Mouse (Mus musculus) right cerebral cortex, adult 18-20 months (tissue): ENCODE measurements around the gene Srf.

Experiments
- DNase-seq: peaks from one replicate; pipeline ENCODE4 v3.0.0; 2022; ENCODE audit warnings: mixed read lengths

Srf gene

DNA sequence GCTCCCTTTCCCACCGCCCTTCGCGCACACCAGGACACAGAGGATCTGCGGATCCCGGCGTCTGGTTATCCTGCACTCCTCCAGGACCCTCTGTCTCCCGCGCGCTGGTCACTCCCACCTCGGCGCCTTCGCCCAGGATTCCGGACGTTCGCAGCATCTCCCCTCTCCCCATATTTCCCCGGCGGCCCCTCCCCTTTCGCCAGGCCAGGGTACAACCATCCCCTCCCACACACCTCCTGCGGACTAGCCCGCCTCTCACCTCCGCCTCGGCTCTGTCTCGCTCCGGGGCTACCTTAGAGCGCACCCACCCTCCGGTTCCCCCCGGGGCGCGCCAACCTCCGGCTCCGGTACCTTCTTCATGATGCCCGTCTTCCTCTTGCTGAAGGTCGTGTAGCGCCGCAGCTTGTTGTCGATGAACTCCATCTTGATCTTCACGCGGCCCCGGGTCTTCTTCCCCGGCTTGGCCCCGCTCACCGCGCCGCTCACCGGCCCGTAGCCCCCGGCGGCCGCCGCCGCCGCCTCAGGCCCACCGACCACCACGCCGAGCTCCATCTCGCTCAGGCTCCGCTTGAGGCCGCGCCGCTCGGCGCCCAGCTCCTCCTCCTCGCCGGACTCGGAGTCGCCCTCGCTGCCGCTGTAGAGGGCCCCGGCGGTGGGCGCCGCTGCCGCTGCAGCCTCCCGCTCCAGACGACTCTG is 850 bp downstream of the Srf start:
- DNase-seq, result no peak

DNA sequence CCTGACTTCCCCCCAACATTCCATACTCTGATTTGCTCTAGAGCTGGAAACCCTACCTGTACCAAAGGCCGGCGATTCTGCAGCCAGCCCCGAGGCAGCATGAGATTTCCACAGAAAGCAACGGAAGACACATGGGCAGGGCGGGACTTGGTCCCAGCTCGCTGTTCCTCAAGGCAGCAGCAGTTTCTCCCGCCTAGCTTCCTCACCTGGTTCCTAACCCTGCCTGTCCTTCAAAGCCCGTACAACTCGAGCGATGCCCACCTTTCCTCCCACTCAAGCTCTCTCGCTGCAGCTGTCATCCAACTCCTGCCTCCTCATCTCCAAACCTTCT is 1.4 kb downstream of the Srf start:
- peak; percentile 48 for DNase-seq

DNA sequence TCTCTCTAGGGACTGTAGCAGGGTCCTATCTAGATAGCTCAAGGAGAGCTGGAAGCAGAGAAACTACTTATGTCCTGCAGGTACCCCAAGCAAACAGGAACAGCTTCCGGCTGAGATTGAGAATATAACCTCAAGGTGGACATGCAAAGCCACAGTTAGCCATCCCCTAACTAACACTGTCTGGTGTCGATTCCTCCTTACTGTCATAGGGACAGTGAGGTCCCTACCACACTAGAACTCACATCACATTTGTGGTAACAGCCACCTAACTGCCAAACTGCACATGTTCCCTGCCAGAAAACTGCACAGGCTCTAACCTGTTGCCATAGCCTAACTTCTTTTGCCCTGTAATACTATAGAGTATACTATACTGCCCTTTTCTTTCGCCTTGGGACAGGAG is 2.0 kb downstream of the Srf start:
- DNase-seq, result no peak

DNA sequence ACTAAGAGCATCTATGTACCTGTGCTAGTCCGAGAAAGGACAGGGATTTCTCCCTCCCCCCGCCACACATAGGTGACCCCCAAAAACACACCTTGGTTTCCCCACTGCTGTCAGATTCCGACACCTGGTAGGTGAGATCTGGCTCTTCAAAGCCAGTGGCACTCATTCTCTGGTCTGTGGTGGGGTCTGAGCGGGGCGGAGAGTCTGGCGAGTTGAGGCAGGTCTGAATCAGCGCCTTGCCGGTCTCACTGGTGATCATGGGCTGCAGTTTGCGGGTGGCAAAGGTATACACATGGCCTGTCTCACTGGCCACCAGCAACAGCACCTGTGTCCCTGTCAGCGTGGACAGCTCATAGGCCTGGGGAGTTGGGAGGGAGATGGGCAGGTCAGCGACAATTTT is 2.5 kb downstream of the Srf start:
- no peak for DNase-seq

DNA sequence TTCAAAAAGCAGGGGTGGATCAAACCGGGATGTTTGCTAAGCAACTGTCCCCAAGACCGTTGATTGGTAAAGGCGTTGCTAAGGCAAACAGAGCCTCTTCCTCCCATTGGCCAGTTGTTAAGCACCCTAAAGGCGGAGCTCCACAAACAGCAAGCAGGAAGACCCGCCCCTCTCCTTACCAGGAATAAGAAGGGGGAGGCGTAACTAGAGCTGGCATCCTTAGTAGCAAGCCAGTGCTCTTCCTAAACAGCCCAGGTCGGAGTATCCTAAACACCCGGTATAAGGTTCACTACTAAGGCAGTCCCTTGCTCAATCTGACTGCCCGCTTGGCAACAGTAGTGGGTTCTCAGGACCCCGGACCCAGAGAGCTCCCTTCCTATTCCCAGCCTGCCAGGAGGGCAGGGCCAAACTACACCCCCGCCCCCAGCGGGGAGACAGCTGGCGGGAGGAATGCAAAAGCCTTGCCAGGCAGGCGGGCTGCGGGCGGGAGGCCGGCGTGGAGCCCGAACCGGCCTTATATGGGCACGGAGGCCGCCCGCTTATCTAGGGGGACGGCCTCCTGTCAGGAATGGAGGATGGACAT is 3.0 kb downstream of the Srf start:
- DNase-seq, result peak; percentile 94

DNA sequence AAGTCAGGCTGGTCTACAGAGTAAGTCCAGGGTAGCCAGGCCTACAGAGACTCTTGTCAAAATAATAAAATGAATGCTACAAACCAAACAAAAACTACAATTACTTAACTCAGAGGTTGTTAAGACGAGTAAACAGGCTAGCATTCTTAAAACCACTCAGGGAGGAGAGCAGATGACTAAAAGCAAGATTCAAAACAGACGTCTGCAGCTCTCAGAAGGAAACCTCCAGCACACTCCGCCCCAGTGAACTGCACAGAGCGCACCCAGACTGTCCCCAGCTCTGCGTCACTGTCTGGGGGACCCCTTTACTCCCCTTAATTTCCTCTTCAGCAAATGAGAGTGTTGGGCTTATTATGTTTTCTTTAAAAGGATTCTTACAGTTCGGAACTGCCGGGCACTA is 3.8 kb downstream of the Srf start:
- no peak for DNase-seq

DNA sequence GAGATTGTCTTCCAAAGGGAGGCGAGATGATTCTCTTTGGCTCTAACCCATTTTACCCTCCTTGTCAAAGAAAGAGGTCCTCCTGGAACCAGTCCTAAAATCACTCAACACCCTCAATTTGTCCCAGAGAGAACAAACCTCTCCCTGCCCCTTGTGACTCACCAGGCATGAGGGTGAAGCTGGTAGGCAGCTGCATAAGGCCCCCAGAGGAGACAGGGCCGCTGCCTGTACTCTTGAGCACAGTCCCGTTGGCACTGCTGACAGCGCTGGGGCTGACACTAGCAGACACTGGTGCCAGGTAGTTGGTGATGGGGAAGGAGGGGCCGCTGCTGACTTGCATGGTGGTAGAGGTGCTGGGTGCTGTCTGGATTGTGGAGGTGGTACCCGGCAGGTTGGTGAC is 4.6 kb downstream of the Srf start:
- no peak for DNase-seq

DNA sequence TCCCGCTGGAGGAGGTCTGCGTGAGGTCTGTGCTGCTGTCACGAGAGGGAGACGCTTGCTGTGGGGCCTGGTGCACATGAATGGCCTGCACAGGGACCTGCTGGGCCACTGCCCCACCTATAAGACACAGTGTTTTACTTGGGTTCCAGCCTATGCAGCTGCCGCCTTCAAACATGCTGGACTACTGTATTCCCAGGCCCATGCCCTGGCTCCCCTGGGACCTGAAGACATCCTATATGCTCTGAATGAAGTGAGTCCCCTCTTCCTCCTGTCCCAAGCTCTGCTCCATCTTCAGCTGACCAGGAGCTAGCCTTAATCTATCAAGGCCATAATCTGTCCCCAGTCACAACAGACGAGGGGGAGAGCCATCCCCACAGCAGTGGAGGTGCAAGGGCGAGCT is 5.1 kb downstream of the Srf start:
- no peak for DNase-seq

DNA sequence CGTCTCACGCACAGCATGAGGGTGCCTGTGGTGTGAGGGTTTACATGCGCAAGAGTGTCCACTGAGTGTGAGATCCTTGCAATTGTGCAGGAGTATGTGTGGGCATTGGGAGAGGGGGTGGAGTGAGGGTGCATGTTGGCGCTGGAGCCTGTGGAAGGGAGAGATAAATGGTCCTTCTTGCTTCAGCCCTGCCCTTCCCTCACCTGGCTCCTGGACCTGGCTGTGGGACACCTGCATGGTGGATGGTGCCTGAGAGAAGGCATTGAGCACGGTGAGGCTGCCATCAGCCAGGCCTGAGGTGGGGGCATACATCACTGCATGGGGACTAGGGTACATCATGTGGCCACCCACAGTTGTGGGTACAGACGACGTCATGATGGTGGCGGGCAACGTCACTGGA is 6.3 kb downstream of the Srf start:
- DNase-seq, result no peak

DNA sequence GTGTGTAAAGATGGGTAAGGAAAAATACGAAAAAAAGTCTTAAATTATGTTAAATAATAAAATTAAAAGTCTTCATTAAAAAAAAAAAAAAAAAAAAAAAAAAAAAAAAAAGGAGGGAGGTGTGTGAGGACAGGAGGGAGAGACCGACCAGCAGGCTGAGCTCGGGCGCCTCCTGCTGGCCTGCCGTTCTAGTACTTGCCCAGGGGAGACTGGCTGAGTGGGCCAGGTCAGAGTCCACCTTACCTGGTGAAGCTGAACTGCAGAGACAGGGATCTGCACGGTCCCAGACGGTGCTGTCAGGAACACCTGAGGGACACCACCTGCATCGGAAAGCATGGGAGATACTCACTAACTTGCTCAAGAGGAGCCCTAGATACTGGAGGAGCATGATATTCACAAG is 6.8 kb downstream of the Srf start:
- no peak for DNase-seq

DNA sequence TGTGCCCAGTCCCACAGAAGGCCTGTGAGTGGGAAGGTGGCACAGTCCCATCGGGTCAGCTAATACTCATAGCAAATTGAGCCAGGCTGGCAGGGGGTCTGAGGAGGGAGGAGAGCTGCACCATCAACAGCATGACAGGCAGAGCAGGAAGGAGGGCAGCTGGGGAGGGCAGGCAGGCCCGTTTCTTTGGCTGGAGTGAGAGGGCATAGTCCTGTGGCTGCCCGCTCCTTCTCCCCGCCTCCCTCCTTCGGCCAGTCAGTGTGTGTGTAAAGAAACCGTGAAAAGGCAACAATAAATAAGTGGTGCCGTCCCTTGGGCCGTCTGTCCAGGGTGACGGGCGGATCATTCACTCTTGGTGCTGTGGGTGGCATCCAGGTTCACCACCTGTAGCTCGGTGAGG is 7.2 kb downstream of the Srf start:
- DNase-seq, result no peak

DNA sequence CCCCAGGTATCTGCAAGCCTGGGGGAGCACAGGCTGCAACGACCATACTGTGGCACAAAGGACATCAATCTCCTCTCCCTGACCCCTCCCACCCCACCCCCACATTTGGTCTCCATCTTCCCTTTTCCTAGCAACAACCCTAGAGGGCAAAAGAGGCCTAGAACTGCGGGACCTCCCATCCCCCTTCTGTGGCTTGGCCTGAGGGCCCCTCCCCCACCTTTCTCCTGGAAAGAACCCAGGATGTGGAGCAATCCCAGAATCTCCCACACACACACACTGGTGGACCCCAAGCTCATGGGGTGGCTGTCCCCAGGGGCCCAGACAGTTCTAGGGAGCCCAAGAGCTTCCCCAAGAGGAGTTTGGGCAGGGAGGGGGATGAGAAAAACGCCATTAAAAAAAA is 8.1 kb downstream of the Srf start:
- DNase-seq, result no peak

DNA sequence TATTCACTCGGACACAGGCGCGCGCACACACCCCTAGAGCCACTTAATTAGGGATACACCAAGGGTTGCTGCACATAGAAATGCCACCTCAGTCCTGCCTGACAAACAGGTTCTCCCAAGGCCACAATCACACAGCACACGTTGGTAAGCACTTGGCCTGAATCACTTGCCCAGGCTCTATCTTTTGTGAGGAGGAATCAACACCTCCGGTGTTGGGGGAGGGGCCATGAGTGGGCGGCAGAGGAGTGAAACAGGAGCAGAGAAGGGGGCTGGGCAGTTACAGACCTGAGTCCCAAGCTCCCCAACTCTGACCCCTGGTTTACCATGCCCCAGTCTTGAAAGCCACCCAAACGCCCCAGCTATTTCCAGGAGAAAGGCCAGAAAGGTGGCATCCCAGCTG is 9.0 kb downstream of the Srf start:
- DNase-seq, result no peak

DNA sequence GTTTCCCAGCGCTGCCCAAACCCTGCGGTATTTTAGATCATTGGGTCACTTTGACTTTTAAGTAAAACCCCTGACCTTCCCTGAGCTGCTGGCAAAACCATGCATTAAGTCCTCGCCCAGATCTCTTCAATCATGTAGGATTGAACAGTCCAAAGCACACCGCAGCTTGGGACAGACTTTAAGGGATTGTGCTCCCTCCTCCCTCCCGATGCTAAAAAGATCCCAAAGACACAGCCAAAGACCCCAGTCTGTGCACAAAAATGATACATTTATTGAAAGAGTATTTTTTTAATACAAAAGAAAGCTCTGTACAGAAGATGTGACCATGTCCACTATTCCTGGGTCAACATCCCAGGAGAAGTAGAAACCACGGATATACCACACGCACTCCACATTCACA is 9.4 kb downstream of the Srf start:
- DNase-seq, result no peak

DNA sequence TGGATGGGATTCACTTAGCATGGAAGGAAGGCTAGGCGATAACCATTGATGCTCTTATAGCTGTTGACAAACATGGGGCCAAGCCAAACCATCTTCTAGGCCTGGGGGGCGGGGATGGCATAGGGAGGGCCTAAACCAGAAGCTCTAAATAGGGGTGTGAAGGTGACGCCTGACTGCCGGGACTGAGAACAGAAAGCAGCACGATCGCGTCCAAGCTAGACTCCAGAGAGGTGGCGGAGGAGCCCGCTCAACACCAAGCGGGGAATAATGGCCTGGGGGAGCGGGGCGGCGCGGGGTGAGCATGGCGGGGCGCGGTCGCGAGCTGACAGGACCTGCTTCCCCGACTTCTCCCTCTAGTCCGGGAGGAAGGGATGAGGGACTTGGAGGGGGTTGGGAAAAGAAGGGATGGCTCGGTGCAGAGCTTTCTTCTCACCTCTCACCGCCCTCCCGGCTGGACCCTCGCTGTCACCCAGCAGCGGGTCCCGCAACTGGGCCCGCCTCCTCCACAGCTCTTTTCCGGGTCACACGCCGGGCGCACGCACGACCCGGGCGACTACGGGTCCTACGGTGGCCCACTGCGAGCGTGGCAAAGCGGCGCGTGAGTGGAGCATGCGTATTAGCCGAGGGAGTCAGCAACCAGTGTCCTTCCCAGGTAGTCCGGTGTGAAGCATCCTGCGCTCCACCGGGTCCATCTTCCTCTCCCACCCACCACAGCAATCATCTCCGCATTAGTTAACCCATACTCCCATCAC is 10.0 kb downstream of the Srf start, which contains the start of gene Cul9:
Gene Cul9, minus strand, starts transcription at position 576 of the 752 bp plus-strand sequence.
- DNase-seq, result peak; percentile 94

DNA sequence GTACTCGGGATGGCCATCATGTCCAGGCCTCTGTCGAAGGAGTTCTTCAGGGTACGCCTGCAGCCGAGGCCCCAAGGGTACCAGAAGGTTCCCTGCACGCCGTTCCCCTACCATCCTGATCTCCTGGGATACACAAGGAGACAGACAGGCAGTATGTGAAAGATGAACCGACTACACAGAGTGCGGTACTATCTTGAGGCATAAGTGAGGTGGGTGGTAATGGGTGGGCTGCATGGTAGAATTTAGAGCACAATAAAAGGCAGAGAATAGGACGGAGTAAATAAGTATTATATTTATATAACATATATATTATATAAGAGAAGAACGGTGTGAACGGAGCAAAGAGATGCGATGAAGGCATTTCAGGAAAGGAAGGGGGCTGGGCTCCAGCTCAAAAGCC is 12.3 kb downstream of the Srf start:
- DNase-seq, result no peak

DNA sequence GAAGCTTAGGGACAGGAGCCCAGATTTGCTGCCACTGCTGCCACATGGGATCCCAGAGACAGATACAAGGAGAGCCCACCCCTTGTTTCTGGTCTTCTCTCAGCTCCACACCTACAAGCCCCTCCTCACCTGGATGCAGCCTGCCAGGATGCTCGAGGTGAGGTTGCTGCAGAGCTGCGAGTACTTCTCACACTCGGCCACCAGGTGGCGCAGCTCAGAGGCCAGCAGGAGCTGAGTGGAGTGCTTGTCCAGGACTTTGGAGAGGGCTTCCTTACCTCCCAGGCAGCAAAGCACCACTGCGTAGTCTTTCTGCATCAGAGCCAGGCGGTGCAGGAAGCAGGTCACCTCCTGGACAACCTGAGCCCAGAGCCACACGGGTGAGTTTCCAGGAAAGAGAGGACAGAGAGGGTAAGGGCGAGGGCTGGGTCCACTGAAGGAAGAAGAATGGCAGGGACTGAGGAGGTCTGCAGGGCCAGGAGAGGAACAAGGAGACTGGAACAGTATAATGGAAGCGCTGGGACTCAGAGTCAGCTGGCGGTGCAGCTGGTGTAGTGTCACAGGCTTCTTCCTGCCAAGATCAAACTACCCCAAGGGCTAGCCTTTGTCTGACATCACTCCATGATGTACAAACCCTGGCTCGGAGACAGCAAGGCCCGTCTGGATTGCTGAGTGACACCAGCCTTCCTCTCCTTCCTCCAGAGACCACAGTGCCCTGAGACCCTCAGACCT is 30.2 kb downstream of the Srf start:
- peak; percentile 46 for DNase-seq

DNA sequence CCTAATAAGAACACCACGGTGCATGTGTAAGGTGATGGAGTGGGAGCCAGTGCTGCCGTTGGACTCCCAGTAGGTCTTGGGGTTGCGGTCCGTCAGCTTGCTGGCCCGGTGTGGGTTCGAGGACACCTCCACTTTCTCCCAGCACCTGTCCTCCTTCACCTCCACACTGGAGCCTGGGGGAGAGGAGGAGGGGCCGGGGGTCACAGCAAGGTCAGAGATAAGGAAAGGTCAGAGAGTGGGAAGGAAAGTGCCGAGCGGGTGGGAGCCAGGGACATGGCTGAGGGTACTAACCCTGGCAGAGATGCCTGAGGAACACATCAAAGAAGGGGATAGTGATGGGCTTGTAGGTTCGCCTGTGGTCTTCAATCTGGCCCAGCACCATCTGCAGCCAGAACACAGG is 30.9 kb downstream of the Srf start:
- DNase-seq, result no peak

DNA sequence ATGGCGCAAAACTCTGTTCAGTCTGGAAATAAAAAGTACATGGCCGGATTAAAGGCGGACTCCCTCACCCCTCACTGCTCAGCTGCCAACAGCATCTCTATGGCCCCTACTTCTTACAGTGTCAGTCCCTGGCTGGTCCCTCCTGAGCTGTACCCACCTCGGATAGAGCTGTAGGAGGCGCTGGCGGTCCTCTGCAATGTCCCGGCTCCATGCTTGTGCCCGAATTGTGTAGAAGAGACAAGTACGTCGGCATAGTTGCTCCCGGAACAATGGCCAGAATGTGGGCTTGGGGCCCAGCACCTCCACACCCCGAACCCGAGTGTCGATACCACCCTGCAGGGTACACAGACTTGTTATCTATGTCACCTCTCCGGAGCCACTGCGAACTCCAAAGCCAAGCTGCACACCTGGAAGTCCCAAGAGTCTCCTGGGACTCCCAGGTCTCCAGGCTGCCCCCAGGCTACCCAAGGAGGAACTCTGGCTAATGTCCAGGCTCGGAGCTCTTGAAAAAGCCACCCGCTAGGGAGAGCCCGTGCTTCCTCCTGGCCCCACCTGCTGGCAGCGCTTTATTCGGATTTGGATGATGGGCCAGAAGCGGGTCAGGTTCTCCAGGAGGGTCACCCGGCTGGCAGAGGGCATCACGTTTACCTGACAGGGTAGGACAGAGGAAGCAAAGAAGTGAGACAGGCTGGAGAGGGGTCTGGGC is 33.9 kb downstream of the Srf start:
- no peak for DNase-seq

DNA sequence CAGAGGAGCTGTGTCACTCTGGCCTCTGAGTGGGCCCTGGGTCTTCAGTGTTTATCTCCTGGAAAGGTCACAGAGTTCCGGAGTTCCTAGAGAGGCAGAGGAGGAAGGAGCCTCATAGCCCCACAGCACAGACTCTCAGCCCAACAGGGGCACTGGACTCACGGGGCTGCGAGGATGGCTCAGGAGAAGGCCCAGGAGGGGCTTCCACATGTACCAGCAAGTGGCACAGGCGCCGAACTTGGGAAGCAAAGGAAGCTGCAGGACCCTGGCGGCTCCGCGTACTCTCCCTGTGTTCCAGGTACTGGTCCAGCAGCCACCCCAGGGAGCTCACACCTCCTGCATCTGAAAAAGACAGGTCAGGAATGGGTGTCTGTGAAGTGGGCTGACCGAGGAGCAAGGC is 34.8 kb downstream of the Srf start:
- no peak for DNase-seq

DNA sequence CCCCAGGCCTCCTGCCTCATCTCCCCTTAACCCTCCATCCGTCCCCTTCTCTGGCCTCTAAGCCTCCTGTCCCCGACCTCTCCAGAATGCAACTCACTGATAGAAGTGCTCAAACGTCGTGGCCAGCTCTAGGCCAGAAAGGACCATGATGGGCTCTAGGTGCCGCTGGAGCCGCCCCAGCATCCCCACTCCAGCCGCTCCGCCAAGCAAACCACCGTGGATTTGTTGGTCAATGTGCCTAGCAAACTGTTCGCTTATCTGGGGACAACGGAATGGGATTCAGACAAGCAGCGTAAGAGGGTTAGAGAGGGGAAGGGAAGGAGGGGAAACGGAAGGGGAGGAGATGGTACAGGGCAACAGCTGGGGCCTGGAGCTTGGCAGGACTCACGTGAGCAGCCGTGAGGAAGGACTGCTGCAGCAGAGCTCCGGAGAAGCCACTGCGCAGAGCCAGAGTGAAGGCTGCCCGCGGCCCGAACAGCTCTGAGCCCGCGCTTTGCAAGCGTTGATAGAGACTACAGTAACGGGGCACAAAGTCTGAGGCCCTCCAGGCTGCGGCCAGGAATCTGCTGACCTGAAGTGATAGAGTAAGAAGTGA is 35.5 kb downstream of the Srf start:
- DNase-seq, result no peak

DNA sequence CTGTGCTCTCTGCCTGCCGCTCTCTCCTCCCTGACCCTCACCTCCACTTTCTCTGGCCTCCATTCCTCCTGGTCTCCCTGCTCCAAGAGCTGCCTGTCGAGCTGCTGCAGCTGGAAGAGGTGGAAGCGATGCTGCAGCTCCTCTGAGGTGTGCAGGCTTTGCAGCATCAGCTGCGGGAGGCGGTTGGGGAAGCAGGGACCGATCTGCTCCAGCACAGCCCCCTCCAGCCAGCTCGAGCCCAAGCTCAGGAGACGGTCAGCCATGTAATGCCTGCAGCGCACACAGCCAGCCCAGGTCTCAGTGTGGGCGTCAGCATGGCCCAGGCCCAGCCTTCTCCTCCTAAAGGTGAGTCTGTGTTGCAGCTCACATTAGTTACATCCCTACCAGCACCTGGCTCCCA is 36.0 kb downstream of the Srf start:
- DNase-seq, result no peak

DNA sequence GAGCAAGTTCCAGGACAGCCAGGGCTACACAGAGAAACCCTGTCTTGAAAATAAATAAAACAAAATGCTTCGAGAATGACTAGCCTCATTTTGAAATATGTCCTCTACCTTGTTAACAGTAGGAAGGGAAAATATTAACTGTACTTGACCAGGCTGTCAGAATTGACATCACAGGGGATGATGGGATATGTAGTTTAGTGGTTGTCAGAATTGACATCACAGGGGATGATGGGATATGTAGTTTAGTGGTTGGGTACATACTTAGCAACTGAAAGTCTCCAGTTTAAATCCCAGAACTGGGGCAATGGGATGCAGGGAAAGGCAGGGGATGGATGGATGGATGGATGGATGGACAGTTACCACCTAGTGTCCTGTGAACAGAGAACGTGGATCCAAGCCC is 42.6 kb downstream of the Srf start:
- no peak for DNase-seq
